Mouse (Mus musculus) ES-Bruce4 (cell line): ENCODE data around the gene Rbp3.

Experiments
- CTCF ChIP-seq: IDR thresholded peaks from one replicate; pipeline ENCODE4 v1.8.1; 2011; ENCODE audit warnings: low read depth, low read length
- POLR2A ChIP-seq: IDR thresholded peaks from one replicate; pipeline ENCODE4 v1.8.1; 2011; ENCODE audit warnings: low read length; ENCODE audit not compliant: insufficient read depth

GRCm38 (mm10) chr14:33923168-33924070 lies 30.4 kb upstream of the Rbp3 start, which contains the start of gene Gdf10:
- TF ChIP-seq POLR2A (no peak), CTCF (no peak)
